Mouse (Mus musculus) small intestine, adult 2 months (tissue): ENCODE data around the gene Asap2.

ENCODE experiments used
- CTCF ChIP-seq: fragments of 200-500 bp; IDR thresholded peaks from 2 replicates; pipeline ENCODE4 v1.5.1; 2012; ENCODE audit warnings: low read depth, mild to moderate bottlenecking, control low read depth, inconsistent platforms, low read length, moderate library complexity, mixed read lengths; ENCODE audit not compliant: insufficient replicate concordance, insufficient read length; ENCODE audit errors: extremely low read depth
- POLR2A ChIP-seq: fragments of 200-500 bp; IDR thresholded peaks from 2 replicates; pipeline ENCODE4 v1.6.1; 2012; ENCODE audit warnings: low read depth, mild to moderate bottlenecking, control low read depth, inconsistent platforms, low read length, moderate library complexity

- TF ChIP-seq CTCF, result no peak
- TF ChIP-seq POLR2A, result no peak
These were observed 173.4 kb downstream of the Asap2 start for GRCm38 (mm10) chr12:21163706-21164105.
